ENCODE assay signal across 29 mouse cellular contexts in the genomic region with DNA sequence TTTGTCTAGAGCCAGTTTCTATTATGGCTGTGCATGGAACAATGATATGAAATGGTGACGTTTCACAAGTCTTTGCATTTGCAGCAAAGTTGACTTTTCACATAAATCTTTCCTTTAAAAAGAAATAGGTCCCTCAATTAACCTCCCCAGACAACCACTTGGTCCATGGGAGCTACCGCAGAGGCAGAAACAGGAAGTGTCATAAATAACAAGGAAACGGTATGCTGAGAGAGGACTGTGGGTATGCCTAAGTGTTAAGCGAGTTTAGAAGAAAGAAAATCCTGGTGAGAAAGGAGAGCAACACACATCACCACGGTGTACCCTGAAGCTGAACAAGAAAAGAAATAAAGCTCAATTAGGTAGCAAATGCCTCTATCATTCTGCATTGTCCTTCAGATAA.
DNase-seq lines count a peak whose midpoint lies in the region; ATAC-seq lines count a peak whose summit lies in the region.
"Had no signal": no experiment of that assay in that cellular context is flagged by ENCODE, and none has a peak within 500 bp of the region (broad histone marks: within the 10 kb centered on the region; RNA-seq: fewer than 3 reads in every experiment).

No protein-coding gene starts in this region.

- H3K27me3 ChIP-seq in hindbrain, embryonic 14.5 days (ENCODE audit: control insufficient read depth, insufficient read depth, low read length), result no peaks in the 10 kb centered on the region
- no peaks in the 10 kb centered on the region for H3K27me3 ChIP-seq in hindbrain, embryonic 12.5 days
- no peaks in the 10 kb centered on the region for H3K27me3 ChIP-seq in liver, embryonic 12.5 days (replicated peaks)
- H3K27me3 ChIP-seq in forebrain, embryonic 10.5 days (ENCODE audit: poor library complexity, severe bottlenecking), result no peaks in the 10 kb centered on the region
- H3K27me3 ChIP-seq: embryonic facial prominence, embryonic 12.5 days; embryonic facial prominence, embryonic 15.5 days; forebrain, embryonic 13.5 days; heart, embryonic 13.5 days; hindbrain, embryonic 13.5 days had no signal

- H3K4me1 ChIP-seq in hindbrain, embryonic 14.5 days (replicated peaks; ENCODE audit: control insufficient read depth, insufficient read depth, low read length), result no peaks in the 10 kb centered on the region
- H3K4me1 ChIP-seq in hindbrain, embryonic 12.5 days, result no peaks in the 10 kb centered on the region
- no peaks in the 10 kb centered on the region for H3K4me1 ChIP-seq in liver, embryonic 12.5 days
- H3K4me1 ChIP-seq in forebrain, embryonic 10.5 days, result no peaks in the 10 kb centered on the region
- H3K4me1 ChIP-seq: embryonic facial prominence, embryonic 12.5 days; embryonic facial prominence, embryonic 15.5 days; forebrain, embryonic 13.5 days; heart, embryonic 10.5 days; heart, embryonic 13.5 days; hindbrain, embryonic 13.5 days had no signal

- H3K9me3 ChIP-seq in hindbrain, embryonic 14.5 days (ENCODE audit: control insufficient read depth, low read length), result no peaks in the 10 kb centered on the region
- no peaks in the 10 kb centered on the region for H3K9me3 ChIP-seq in hindbrain, embryonic 12.5 days (replicated peaks)
- H3K9me3 ChIP-seq in liver, embryonic 12.5 days (replicated peaks), result no peaks in the 10 kb centered on the region
- no peaks in the 10 kb centered on the region for H3K9me3 ChIP-seq in forebrain, embryonic 10.5 days
- H3K9me3 ChIP-seq: embryonic facial prominence, embryonic 12.5 days; embryonic facial prominence, embryonic 15.5 days; forebrain, embryonic 13.5 days; heart, embryonic 10.5 days; heart, embryonic 13.5 days; hindbrain, embryonic 13.5 days had no signal

- no peak for ATAC-seq in hindbrain, embryonic 14.5 days (ENCODE audit: low FRiP score)
- ATAC-seq in hindbrain, embryonic 12.5 days (ENCODE audit: low FRiP score), result no peak
- peak; percentile 96 for ATAC-seq in granulocyte monocyte progenitor cell, adult 5-6 weeks (replicated peaks; ENCODE audit: poor library complexity, severe bottlenecking)
- peak; percentile 89 for ATAC-seq in megakaryocyte progenitor cell, adult 5-6 weeks (replicated peaks; ENCODE audit: poor library complexity)
- no peak for ATAC-seq in liver, embryonic 12.5 days
- ATAC-seq: activated CD4-positive, CD25-positive, alpha-beta regulatory T cell, adult 4 months; CD4-positive, CD25-positive, alpha-beta regulatory T cell, adult 4 months; forebrain, embryonic 13.5 days; forebrain, postnatal 0 days; hindbrain, postnatal 0 days; inflammation-experienced regulatory T-cells, adult 6 months; intestine, embryonic 16.5 days had no signal

- WGBS in hindbrain, embryonic 14.5 days, result 82% methylated on average over 5 of the region's 5 CpGs
- 80% methylated on average over 5 of the region's 5 CpGs for WGBS in hindbrain, embryonic 12.5 days
- 24% methylated on average over 5 of the region's 5 CpGs for WGBS in liver, embryonic 12.5 days (ENCODE audit: insufficient replicate concordance)
- WGBS in forebrain, embryonic 10.5 days, result 86% methylated on average over 5 of the region's 5 CpGs

- H3K4me3 ChIP-seq in hindbrain, embryonic 14.5 days (replicated peaks; ENCODE audit: low read length), result no peak overlapping the region
- H3K4me3 ChIP-seq in hindbrain, embryonic 12.5 days, result no peak overlapping the region
- H3K4me3 ChIP-seq in liver, embryonic 12.5 days, result no peak overlapping the region
- H3K4me3 ChIP-seq in forebrain, embryonic 10.5 days, result no peak overlapping the region
- H3K4me3 ChIP-seq: embryonic facial prominence, embryonic 12.5 days; embryonic facial prominence, embryonic 15.5 days; forebrain, embryonic 13.5 days; heart, adult 2 months; heart, embryonic 10.5 days; heart, embryonic 13.5 days; hindbrain, embryonic 13.5 days had no signal

- peak; percentile 20 for DNase-seq in hindbrain, embryonic 14.5 days (ENCODE audit: low spot score)
- peak; percentile 16 for DNase-seq in 416B (ENCODE audit: low read depth)
- no peak for DNase-seq in cerebellum, postnatal 25 days
- DNase-seq in forebrain, embryonic 10.5 days (ENCODE audit: extremely low spot score, low spot score), result no peak
- DNase-seq: adrenal gland, adult 8-10 months; adrenal gland, postnatal 25 days; cerebellum, adult 11-12 months; cerebellum, adult 8-10 months; cerebellum, postnatal 10 days; forebrain, postnatal 0 days; gastrocnemius, postnatal 25 days; heart, adult 2 months; heart, postnatal 14 days; heart, postnatal 4 days had no signal

- no peak overlapping the region for H3K4me2 ChIP-seq in hindbrain, embryonic 14.5 days (replicated peaks)
- H3K4me2 ChIP-seq in hindbrain, embryonic 12.5 days (replicated peaks), result no peak overlapping the region
- no peak overlapping the region for H3K4me2 ChIP-seq in liver, embryonic 12.5 days
- H3K4me2 ChIP-seq: embryonic facial prominence, embryonic 12.5 days; embryonic facial prominence, embryonic 15.5 days; forebrain, embryonic 13.5 days; heart, embryonic 13.5 days; hindbrain, embryonic 13.5 days had no signal

- H3K27ac ChIP-seq in hindbrain, embryonic 14.5 days, result no peak overlapping the region
- no peak overlapping the region for H3K27ac ChIP-seq in hindbrain, embryonic 12.5 days
- no peak overlapping the region for H3K27ac ChIP-seq in liver, embryonic 12.5 days
- H3K27ac ChIP-seq in forebrain, embryonic 10.5 days, result no peak overlapping the region
- H3K27ac ChIP-seq: embryonic facial prominence, embryonic 12.5 days; embryonic facial prominence, embryonic 15.5 days; forebrain, embryonic 13.5 days; heart, adult 2 months; heart, embryonic 10.5 days; heart, embryonic 13.5 days; hindbrain, embryonic 13.5 days; hindbrain, postnatal 0 days had no signal

- no peaks in the 10 kb centered on the region for H3K36me3 ChIP-seq in hindbrain, embryonic 14.5 days (replicated peaks; ENCODE audit: control insufficient read depth, insufficient read depth)
- no peaks in the 10 kb centered on the region for H3K36me3 ChIP-seq in hindbrain, embryonic 12.5 days
- no peaks in the 10 kb centered on the region for H3K36me3 ChIP-seq in liver, embryonic 12.5 days
- no peaks in the 10 kb centered on the region for H3K36me3 ChIP-seq in forebrain, embryonic 10.5 days (replicated peaks)
- H3K36me3 ChIP-seq: embryonic facial prominence, embryonic 12.5 days; embryonic facial prominence, embryonic 15.5 days; heart, embryonic 10.5 days; heart, embryonic 13.5 days; hindbrain, embryonic 13.5 days had no signal

- H3K9ac ChIP-seq in hindbrain, embryonic 14.5 days, result no peak overlapping the region
- no peak overlapping the region for H3K9ac ChIP-seq in hindbrain, embryonic 12.5 days
- H3K9ac ChIP-seq in liver, embryonic 12.5 days, result no peak overlapping the region
- H3K9ac ChIP-seq: embryonic facial prominence, embryonic 12.5 days; embryonic facial prominence, embryonic 15.5 days; forebrain, embryonic 13.5 days; forebrain, postnatal 0 days; heart, embryonic 13.5 days; hindbrain, embryonic 13.5 days had no signal

Comparison
In these comparisons a context has a peak if more than half of its experiments do, and no peak if none do; other contexts are left out.
1. ATAC-seq: peak in granulocyte monocyte progenitor cell, adult 5-6 weeks (single experiment) and megakaryocyte progenitor cell, adult 5-6 weeks (single experiment); none in hindbrain, embryonic 14.5 days (single experiment), hindbrain, embryonic 12.5 days (single experiment) and liver, embryonic 12.5 days (single experiment).
2. DNase-seq: peak in hindbrain, embryonic 14.5 days (single experiment) and 416B (single experiment); none in cerebellum, postnatal 25 days (0 of 2) and forebrain, embryonic 10.5 days (single experiment).